Mouse (Mus musculus): ENCODE measurements around the gene Spz1.

GRCm38 (mm10) chr13:92540997-92541396 lies 35.0 kb downstream of the Spz1 start:
- no peak for TF ChIP-seq POLR2A (IDR thresholded peaks at IDR 0.05; ENCODE audit: borderline replicate concordance, extremely low read depth, low read depth, low read length)
- no peak for TF ChIP-seq CTCF (IDR thresholded peaks at IDR 0.05; ENCODE audit: insufficient read depth, low read length)

Data from lung, adult 2 months (tissue).